Mouse (Mus musculus): Measurements from ENCODE around the gene Fam49a. TPM values are rescaled to one million over a fixed set of nuclear protein-coding genes. Genes with fewer than 3 reads are reported as not detected.

Gene Fam49a
- polyA plus RNA-seq, 1 experiment from 2014 or later, result 15.0 TPM

DNA sequence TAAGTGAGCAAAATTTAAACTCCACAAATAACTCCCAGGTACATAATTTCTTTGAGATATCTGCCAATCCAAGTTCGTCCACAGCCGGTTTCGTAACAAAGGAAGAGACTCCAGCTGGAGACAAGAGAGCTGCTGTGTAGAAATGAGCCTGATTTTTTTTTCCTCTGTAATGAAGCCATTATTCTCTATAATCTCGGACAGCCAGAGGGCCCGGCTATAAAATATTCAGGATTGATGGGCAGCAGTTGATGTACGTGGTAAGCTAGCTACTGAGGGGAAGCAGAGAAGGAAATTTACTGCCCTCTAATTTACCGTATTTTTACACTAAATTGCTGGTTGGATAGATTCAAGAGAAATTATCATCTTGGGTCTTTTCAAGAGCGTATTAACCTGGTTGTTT, 102.3 kb downstream of the Fam49a start:
- H3K9me3 ChIP-seq (ENCODE audit: control insufficient read depth, low read length), result no peaks in the 10 kb centered on the region
- DNase-seq (ENCODE audit: low spot score) (no peak), ATAC-seq (replicated peaks; ENCODE audit: low FRiP score, low TSS enrichment, low read depth) (no peak)
- H3K9ac ChIP-seq (ENCODE audit: low read length), result no peak overlapping the region
- H3K4me3 ChIP-seq (ENCODE audit: low read depth, low read length), result no peak overlapping the region
- no peaks in the 10 kb centered on the region for H3K27me3 ChIP-seq (replicated peaks; ENCODE audit: control insufficient read depth, insufficient read depth, low read length)
- H3K36me3 ChIP-seq (ENCODE audit: control insufficient read depth, insufficient read depth, low read length), result peaks cover 5% of the 10 kb centered on the region; the same call in 1 of the 2 replicates
- 68% methylated on average over 8 of the region's 8 CpGs for WGBS
- H3K4me2 ChIP-seq (ENCODE audit: low read length), result no peak overlapping the region
- no peaks in the 10 kb centered on the region for H3K4me1 ChIP-seq (replicated peaks; ENCODE audit: control insufficient read depth, insufficient read depth, low read length)
- H3K27ac ChIP-seq (ENCODE audit: low read depth), result no peak overlapping the region

GRCm38 (mm10) chr12:12367423-12367822, 105.5 kb downstream of the Fam49a start:
- Histone ChIP-seq H3K4me3 (ENCODE audit: low read depth, low read length) (no peak overlapping the region), H3K9ac (ENCODE audit: low read length) (no peak overlapping the region), H3K27ac (ENCODE audit: low read depth) (no peak overlapping the region), H3K4me2 (ENCODE audit: low read length) (no peak overlapping the region), H3K27me3 (replicated peaks; ENCODE audit: control insufficient read depth, insufficient read depth, low read length) (no peaks in the 10 kb centered on the region), H3K9me3 (ENCODE audit: control insufficient read depth, low read length) (no peaks in the 10 kb centered on the region), H3K4me1 (replicated peaks; ENCODE audit: control insufficient read depth, insufficient read depth, low read length) (no peaks in the 10 kb centered on the region), H3K36me3 (ENCODE audit: control insufficient read depth, insufficient read depth, low read length) (peaks cover 5% of the 10 kb centered on the region; the same call in 1 of the 2 replicates)
- no peak for DNase-seq (ENCODE audit: low spot score)
- 84% methylated on average over 5 of the region's 5 CpGs for WGBS
- no peak for ATAC-seq (replicated peaks; ENCODE audit: low FRiP score, low TSS enrichment, low read depth)

GRCm38 (mm10) chr12:12373111-12373862, 111.3 kb downstream of the Fam49a start:
- no peak overlapping the region for H3K9ac ChIP-seq (ENCODE audit: low read length)
- H3K4me2 ChIP-seq (ENCODE audit: low read length), result no peak overlapping the region
- H3K27me3 ChIP-seq (replicated peaks; ENCODE audit: control insufficient read depth, insufficient read depth, low read length), result no peaks in the 10 kb centered on the region
- peaks cover 6% of the 10 kb centered on the region; the same call in 1 of the 2 replicates for H3K36me3 ChIP-seq (ENCODE audit: control insufficient read depth, insufficient read depth, low read length)
- H3K4me1 ChIP-seq (replicated peaks; ENCODE audit: control insufficient read depth, insufficient read depth, low read length), result no peaks in the 10 kb centered on the region
- H3K4me3 ChIP-seq (ENCODE audit: low read depth, low read length), result no peak overlapping the region
- no peak for ATAC-seq (replicated peaks; ENCODE audit: low FRiP score, low TSS enrichment, low read depth)
- H3K9me3 ChIP-seq (ENCODE audit: control insufficient read depth, low read length), result no peaks in the 10 kb centered on the region
- DNase-seq (ENCODE audit: low spot score), result no peak
- 53% methylated on average over 11 of the region's 11 CpGs for WGBS
- no peak overlapping the region for H3K27ac ChIP-seq (ENCODE audit: low read depth)

GRCm38 (mm10) chr12:12379056-12379455, 117.1 kb downstream of the Fam49a start:
- no peaks in the 10 kb centered on the region for H3K4me1 ChIP-seq (replicated peaks; ENCODE audit: control insufficient read depth, insufficient read depth, low read length)
- ATAC-seq (replicated peaks; ENCODE audit: low FRiP score, low TSS enrichment, low read depth) (no peak), DNase-seq (ENCODE audit: low spot score) (no peak)
- H3K27ac ChIP-seq (ENCODE audit: low read depth), result no peak overlapping the region
- WGBS, result 49% methylated on average over 2 of the region's 2 CpGs
- H3K27me3 ChIP-seq (replicated peaks; ENCODE audit: control insufficient read depth, insufficient read depth, low read length), result no peaks in the 10 kb centered on the region
- H3K9ac ChIP-seq (ENCODE audit: low read length), result no peak overlapping the region
- H3K4me3 ChIP-seq (ENCODE audit: low read depth, low read length), result no peak overlapping the region
- H3K36me3 ChIP-seq (ENCODE audit: control insufficient read depth, insufficient read depth, low read length), result peaks cover 3% of the 10 kb centered on the region; the same call in 1 of the 2 replicates
- H3K9me3 ChIP-seq (ENCODE audit: control insufficient read depth, low read length), result no peaks in the 10 kb centered on the region
- H3K4me2 ChIP-seq (ENCODE audit: low read length), result no peak overlapping the region

DNA sequence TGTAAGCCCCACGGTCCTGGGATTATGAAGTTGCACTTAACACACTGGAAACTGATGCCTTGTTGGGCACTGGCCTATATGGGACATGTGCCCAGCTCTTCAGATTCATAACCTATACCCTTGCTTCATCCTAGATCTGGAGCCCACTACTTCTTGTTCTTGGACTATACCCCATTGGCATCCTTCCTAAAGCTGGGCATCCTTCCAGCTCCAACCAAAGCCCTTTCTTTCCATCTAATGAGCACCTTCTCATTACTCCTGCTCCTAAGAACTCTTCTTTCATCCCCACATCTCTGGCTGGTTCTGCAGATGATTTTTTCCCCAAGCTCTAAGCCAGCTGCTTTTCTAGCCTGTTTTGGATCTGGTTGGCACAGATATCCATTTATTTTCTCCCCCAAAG, 127.3 kb downstream of the Fam49a start:
- Histone ChIP-seq H3K4me1 (replicated peaks; ENCODE audit: control insufficient read depth, insufficient read depth, low read length) (no peaks in the 10 kb centered on the region), H3K4me2 (ENCODE audit: low read length) (no peak overlapping the region), H3K4me3 (ENCODE audit: low read depth, low read length) (no peak overlapping the region), H3K27me3 (replicated peaks; ENCODE audit: control insufficient read depth, insufficient read depth, low read length) (no peaks in the 10 kb centered on the region), H3K27ac (ENCODE audit: low read depth) (no peak overlapping the region), H3K9ac (ENCODE audit: low read length) (no peak overlapping the region), H3K9me3 (ENCODE audit: control insufficient read depth, low read length) (no peaks in the 10 kb centered on the region), H3K36me3 (ENCODE audit: control insufficient read depth, insufficient read depth, low read length) (no peaks in the 10 kb centered on the region)
- DNase-seq (ENCODE audit: low spot score), result no peak
- no peak for ATAC-seq (replicated peaks; ENCODE audit: low FRiP score, low TSS enrichment, low read depth)
- 93% methylated on average over 1 of the region's 1 CpGs for WGBS

DNA sequence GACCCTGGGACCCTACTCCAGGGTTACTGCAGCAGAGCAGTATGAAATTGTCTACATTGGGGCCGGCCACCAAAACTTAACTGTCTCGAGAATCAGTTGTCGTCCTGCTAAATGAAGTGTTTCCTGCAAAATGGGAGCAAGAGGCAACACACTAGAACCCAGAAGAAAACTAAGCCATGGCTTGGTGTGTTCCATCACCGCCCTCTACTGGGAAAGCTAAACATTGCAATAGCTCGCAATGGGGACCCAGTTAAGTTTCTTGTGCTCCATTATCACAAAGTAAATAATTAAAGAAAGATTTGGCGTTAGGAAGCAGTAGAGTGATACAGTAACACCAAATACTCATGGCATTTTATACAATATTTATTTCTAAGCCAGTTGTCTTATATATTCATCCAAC, 134.3 kb downstream of the Fam49a start:
- Histone ChIP-seq H3K9ac (ENCODE audit: low read length) (no peak overlapping the region), H3K4me1 (replicated peaks; ENCODE audit: control insufficient read depth, insufficient read depth, low read length) (peaks cover 4% of the 10 kb centered on the region; the same call in 1 of the 2 replicates), H3K27me3 (replicated peaks; ENCODE audit: control insufficient read depth, insufficient read depth, low read length) (no peaks in the 10 kb centered on the region), H3K4me2 (ENCODE audit: low read length) (no peak overlapping the region), H3K27ac (ENCODE audit: low read depth) (no peak overlapping the region), H3K36me3 (ENCODE audit: control insufficient read depth, insufficient read depth, low read length) (no peaks in the 10 kb centered on the region), H3K9me3 (ENCODE audit: control insufficient read depth, low read length) (no peaks in the 10 kb centered on the region), H3K4me3 (ENCODE audit: low read depth, low read length) (no peak overlapping the region)
- ATAC-seq (replicated peaks; ENCODE audit: low FRiP score, low TSS enrichment, low read depth) (no peak), DNase-seq (ENCODE audit: low spot score) (peak; percentile 65)
- 18% methylated on average over 6 of the region's 6 CpGs for WGBS

GRCm38 (mm10) chr12:12401051-12401465, 139.1 kb downstream of the Fam49a start:
- ATAC-seq (replicated peaks; ENCODE audit: low FRiP score, low TSS enrichment, low read depth) (no peak), DNase-seq (ENCODE audit: low spot score) (peak; percentile 72)

GRCm38 (mm10) chr12:12401504-12401903, 139.6 kb downstream of the Fam49a start:
- Histone ChIP-seq H3K27me3 (replicated peaks; ENCODE audit: control insufficient read depth, insufficient read depth, low read length) (no peaks in the 10 kb centered on the region), H3K9me3 (ENCODE audit: control insufficient read depth, low read length) (no peaks in the 10 kb centered on the region), H3K4me2 (ENCODE audit: low read length) (peak overlapping the region; percentile 51), H3K4me1 (replicated peaks; ENCODE audit: control insufficient read depth, insufficient read depth, low read length) (peaks cover 10% of the 10 kb centered on the region; the same call in 1 of the 2 replicates), H3K4me3 (ENCODE audit: low read depth, low read length) (0 out of 2 replicates have a peak overlapping the region, but pooled peaks have one; percentile 6), H3K27ac (ENCODE audit: low read depth) (peak overlapping the region; percentile 38; the same call in 1 of the 2 replicates), H3K9ac (ENCODE audit: low read length) (peak overlapping the region; percentile 10; the same call in 1 of the 2 replicates), H3K36me3 (ENCODE audit: control insufficient read depth, insufficient read depth, low read length) (no peaks in the 10 kb centered on the region)
- peak; percentile 63 for DNase-seq (ENCODE audit: low spot score)
- ATAC-seq (replicated peaks; ENCODE audit: low FRiP score, low TSS enrichment, low read depth), result no peak
- WGBS, result 23% methylated on average over 15 of the region's 15 CpGs

More at GRCm38 (mm10) chr12:12401051-12401465, 139.1 kb downstream of the Fam49a start:
- H3K4me2 ChIP-seq (ENCODE audit: low read length), result peak overlapping the region; percentile 51
- WGBS, result 38% methylated on average over 9 of the region's 9 CpGs
- H3K4me3 ChIP-seq (ENCODE audit: low read depth, low read length), result 0 out of 2 replicates have a peak overlapping the region, but pooled peaks have one; percentile 6
- no peaks in the 10 kb centered on the region for H3K9me3 ChIP-seq (ENCODE audit: control insufficient read depth, low read length)
- H3K27me3 ChIP-seq (replicated peaks; ENCODE audit: control insufficient read depth, insufficient read depth, low read length), result no peaks in the 10 kb centered on the region
- peak overlapping the region; percentile 10; the same call in 1 of the 2 replicates for H3K9ac ChIP-seq (ENCODE audit: low read length)
- H3K4me1 ChIP-seq (replicated peaks; ENCODE audit: control insufficient read depth, insufficient read depth, low read length), result peaks cover 10% of the 10 kb centered on the region; the same call in 1 of the 2 replicates
- peak overlapping the region; percentile 38; the same call in 1 of the 2 replicates for H3K27ac ChIP-seq (ENCODE audit: low read depth)
- H3K36me3 ChIP-seq (ENCODE audit: control insufficient read depth, insufficient read depth, low read length), result no peaks in the 10 kb centered on the region
